Mouse (Mus musculus): Measurements from ENCODE around the gene Camk2n2.
A peak's percentile ranks its signal among the peaks of the same experiment; 100 is the strongest.
"Not testable (repeated sequence)": the region's sequence is repeated elsewhere in the genome, so short reads cannot be mapped to it uniquely, and the experiment has no call there.

The Camk2n2 gene

GRCm38 (mm10) chr16:20621191-20621990, at the start of gene Camk2n2:
Camk2n2 (minus strand) TSS chr16:20621287.
- DNase-seq (ENCODE audit: low read depth, low spot score): peak; percentile 60

GRCm38 (mm10) chr16:20670291-20670690, 49.2 kb upstream of the Camk2n2 start:
- no peak for DNase-seq (ENCODE audit: low read depth, low spot score)

- not testable (repeated sequence) for DNase-seq (ENCODE audit: low read depth, low spot score)
Observed at GRCm38 (mm10) chr16:20668013-20668412, 46.9 kb upstream of the Camk2n2 start, which contains the start of gene Eif4g1. Eif4g1 (plus strand) TSS chr16:20668313.

GRCm38 (mm10) chr16:20657661-20658060, 36.6 kb upstream of the Camk2n2 start:
- DNase-seq (ENCODE audit: low read depth, low spot score): no peak

- peak; percentile 32 for DNase-seq (ENCODE audit: low read depth, low spot score)
Observed at GRCm38 (mm10) chr16:20653315-20653714, 32.2 kb upstream of the Camk2n2 start.

- DNase-seq (ENCODE audit: low read depth, low spot score): peak; percentile 52
Observed at GRCm38 (mm10) chr16:20651947-20652310, 30.8 kb upstream of the Camk2n2 start.

- peak; percentile 96 for DNase-seq (ENCODE audit: low read depth, low spot score)
Observed at GRCm38 (mm10) chr16:20651076-20651946, 30.2 kb upstream of the Camk2n2 start, which contains the start of gene Psmd2. Psmd2 (plus strand) TSS chr16:20651652.

GRCm38 (mm10) chr16:20643911-20644310, 22.8 kb upstream of the Camk2n2 start:
- no peak for DNase-seq (ENCODE audit: low read depth, low spot score)

GRCm38 (mm10) chr16:20642161-20642560, 21.1 kb upstream of the Camk2n2 start:
- DNase-seq (ENCODE audit: low read depth, low spot score): peak; percentile 61

- no peak for DNase-seq (ENCODE audit: low read depth, low spot score)
Observed at GRCm38 (mm10) chr16:20638367-20638766, 17.3 kb upstream of the Camk2n2 start.

- no peak for DNase-seq (ENCODE audit: low read depth, low spot score)
Observed at GRCm38 (mm10) chr16:20637410-20637809, 16.3 kb upstream of the Camk2n2 start.

GRCm38 (mm10) chr16:20629731-20630634, 8.9 kb upstream of the Camk2n2 start, which contains the start of gene Ece2:
Ece2 (plus strand) TSS chr16:20629828.
- peak; percentile 63 for DNase-seq (ENCODE audit: low read depth, low spot score)

- no peak for DNase-seq (ENCODE audit: low read depth, low spot score)
Observed at GRCm38 (mm10) chr16:20628871-20629391, 7.8 kb upstream of the Camk2n2 start.

- DNase-seq (ENCODE audit: low read depth, low spot score): no peak
Observed at GRCm38 (mm10) chr16:20623211-20623610, 2.1 kb upstream of the Camk2n2 start.

GRCm38 (mm10) chr16:20621991-20622685, 1.1 kb upstream of the Camk2n2 start:
- peak; percentile 90 for DNase-seq (ENCODE audit: low read depth, low spot score)

GRCm38 (mm10) chr16:20620751-20621190, 316 bp downstream of the Camk2n2 start:
- DNase-seq (ENCODE audit: low read depth, low spot score): peak; percentile 47

GRCm38 (mm10) chr16:20620399-20620735, 720 bp downstream of the Camk2n2 start:
- DNase-seq (ENCODE audit: low read depth, low spot score): peak; percentile 35

- DNase-seq (ENCODE audit: low read depth, low spot score): peak; percentile 53
Observed at GRCm38 (mm10) chr16:20619541-20620398, 1.3 kb downstream of the Camk2n2 start.
